Mouse (Mus musculus): ENCODE measurements around the gene Agbl2. TPM values are rescaled to one million over a fixed set of nuclear protein-coding genes. Genes with fewer than 3 reads are reported as not detected.
"Not testable (repeated sequence)": the region's sequence is repeated elsewhere in the genome, so short reads cannot be mapped to it uniquely, and the experiment has no call there.

Gene Agbl2
- polyA plus RNA-seq, 1 experiment from 2014 or later, result 0.62 TPM

DNA sequence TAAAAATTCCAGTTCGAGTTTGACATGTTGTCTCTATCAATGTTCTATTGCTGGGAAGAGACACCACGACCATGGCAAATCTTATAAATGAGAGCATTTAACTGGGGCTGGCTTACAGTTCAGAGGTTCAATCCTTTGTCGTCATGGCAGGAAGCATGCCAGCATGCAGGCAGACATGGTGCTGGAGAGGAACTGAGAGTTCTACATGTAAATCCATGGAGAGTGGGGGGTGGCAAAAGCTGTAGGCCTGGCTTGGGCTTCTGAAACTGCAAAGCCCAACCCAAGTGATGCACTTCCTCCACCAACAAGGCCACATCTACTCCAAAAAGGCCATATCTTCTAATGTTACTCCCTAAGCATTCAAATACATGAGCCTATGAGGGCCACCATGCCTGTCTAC, 38.4 kb downstream of the Agbl2 start:
- no peak for ATAC-seq (replicated peaks)
- no peaks in the 10 kb centered on the region for H3K4me1 ChIP-seq
- H3K27ac ChIP-seq, result no peak overlapping the region
- 80% methylated on average over 3 of the region's 3 CpGs for WGBS
- no peaks in the 10 kb centered on the region for H3K9me3 ChIP-seq
- H3K27me3 ChIP-seq (replicated peaks), result no peaks in the 10 kb centered on the region
- H3K36me3 ChIP-seq (replicated peaks), result no peaks in the 10 kb centered on the region
- H3K4me3 ChIP-seq, result no peak overlapping the region
- no peak overlapping the region for H3K9ac ChIP-seq
- H3K4me2 ChIP-seq, result no peak overlapping the region

DNA sequence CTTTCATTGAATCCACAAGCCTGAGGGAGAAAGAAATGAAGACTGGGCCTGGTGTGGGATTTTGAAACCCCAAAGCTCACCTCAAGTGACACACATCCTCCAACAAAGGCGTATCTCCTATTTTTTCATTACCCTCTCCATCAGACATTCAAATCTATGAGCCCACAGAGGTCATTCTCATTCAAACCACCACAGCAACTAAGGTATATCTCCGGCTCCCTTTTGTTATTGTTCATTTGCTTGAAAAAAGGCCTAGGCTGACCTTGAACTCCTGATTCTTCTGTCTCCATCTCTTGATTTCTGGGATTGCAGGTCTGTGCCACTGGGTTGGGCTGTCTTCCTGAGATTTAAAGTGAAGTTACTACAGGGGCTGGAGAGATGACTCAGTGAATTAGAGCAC, 40.5 kb downstream of the Agbl2 start:
- ATAC-seq (replicated peaks), result no peak
- 89% methylated on average over 2 of the region's 2 CpGs for WGBS
- no peak overlapping the region for H3K4me2 ChIP-seq
- no peaks in the 10 kb centered on the region for H3K27me3 ChIP-seq (replicated peaks)
- no peaks in the 10 kb centered on the region for H3K36me3 ChIP-seq (replicated peaks)
- H3K4me3 ChIP-seq, result no peak overlapping the region
- no peaks in the 10 kb centered on the region for H3K4me1 ChIP-seq
- H3K27ac ChIP-seq, result no peak overlapping the region
- no peaks in the 10 kb centered on the region for H3K9me3 ChIP-seq
- no peak overlapping the region for H3K9ac ChIP-seq

DNA sequence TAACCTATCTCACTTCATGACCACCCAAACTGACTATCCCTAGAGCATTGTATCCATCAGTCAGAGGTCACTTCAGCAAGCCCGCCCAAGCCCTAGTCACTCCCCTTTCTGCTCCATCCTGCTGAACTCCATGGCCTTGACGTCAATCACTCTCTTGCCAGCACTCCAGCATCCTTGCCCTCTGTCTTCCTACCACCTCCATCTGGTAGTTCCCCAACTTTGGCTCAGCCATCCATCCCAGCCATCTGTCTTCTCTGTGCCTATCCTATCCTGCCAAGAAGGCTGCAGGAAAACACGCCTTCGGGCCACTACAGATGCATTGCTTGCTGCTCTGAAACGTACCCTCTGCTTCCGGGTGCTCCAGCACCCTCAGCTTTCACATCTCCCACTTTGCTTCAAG, 41.3 kb downstream of the Agbl2 start:
- ATAC-seq (replicated peaks), result no peak
- H3K4me3 ChIP-seq, result no peak overlapping the region
- no peak overlapping the region for H3K4me2 ChIP-seq
- WGBS, result 93% methylated on average over 6 of the region's 6 CpGs
- H3K27ac ChIP-seq, result no peak overlapping the region
- H3K9ac ChIP-seq, result no peak overlapping the region
- H3K27me3 ChIP-seq (replicated peaks), result no peaks in the 10 kb centered on the region
- H3K9me3 ChIP-seq, result no peaks in the 10 kb centered on the region
- no peaks in the 10 kb centered on the region for H3K4me1 ChIP-seq
- no peaks in the 10 kb centered on the region for H3K36me3 ChIP-seq (replicated peaks)

DNA sequence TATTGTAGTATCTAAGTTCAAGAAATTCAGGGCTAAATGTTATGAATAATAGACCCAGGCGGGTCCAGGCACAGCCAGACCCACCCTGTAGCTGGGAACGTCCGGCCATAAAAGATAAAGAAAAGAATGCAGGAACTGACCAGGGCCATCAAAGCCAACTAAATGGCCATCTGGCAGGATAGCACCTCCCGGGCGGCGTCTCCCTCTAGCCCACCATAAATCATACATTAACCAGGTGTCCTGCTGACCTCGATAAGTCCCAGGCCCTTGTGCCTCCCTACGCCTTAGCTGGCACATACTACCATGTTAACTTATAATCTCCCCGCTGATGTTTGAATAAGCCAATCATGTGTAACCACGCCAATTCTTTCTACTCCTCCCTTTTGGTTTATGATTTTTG, 42.0 kb downstream of the Agbl2 start:
- H3K9ac ChIP-seq; H3K4me2 ChIP-seq; H3K27me3 ChIP-seq (replicated peaks); H3K4me1 ChIP-seq; H3K27ac ChIP-seq; H3K4me3 ChIP-seq; H3K36me3 ChIP-seq (replicated peaks); ATAC-seq (replicated peaks); H3K9me3 ChIP-seq: not testable (repeated sequence)
- 91% methylated on average over 10 of the region's 10 CpGs for WGBS

DNA sequence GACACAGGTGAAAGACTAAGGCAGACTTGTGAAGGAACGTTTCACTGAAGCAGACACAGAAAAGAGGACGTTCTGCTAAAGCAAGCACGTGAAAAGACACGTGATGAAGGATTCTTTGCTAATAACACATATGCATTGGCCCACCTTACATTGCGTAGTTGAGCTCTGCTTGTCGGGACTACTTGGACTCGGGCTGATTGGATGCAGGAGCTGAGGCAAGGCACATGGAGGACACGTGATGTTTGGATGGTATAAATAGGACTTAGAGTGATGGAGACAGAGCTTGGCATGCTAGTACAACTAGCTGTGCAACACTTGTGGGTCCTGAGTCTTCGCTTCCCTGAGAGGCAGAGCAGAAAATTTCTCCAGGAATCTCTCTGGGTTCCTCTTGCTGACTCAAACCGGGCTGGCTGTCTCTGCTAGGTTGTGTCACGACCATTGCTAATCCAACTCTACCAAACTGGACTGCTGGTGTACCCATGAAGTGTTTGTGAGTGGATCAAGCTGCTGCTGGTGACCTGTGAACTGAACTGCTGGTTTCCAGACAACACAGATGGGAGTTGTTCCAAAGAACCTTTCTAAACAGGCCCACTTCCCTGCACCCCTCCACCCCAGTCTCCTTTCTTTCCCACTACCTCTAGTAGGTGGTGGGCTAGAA, 43.1 kb downstream of the Agbl2 start:
- WGBS, result 85% methylated on average over 11 of the region's 11 CpGs
- no peaks in the 10 kb centered on the region for H3K9me3 ChIP-seq

DNA sequence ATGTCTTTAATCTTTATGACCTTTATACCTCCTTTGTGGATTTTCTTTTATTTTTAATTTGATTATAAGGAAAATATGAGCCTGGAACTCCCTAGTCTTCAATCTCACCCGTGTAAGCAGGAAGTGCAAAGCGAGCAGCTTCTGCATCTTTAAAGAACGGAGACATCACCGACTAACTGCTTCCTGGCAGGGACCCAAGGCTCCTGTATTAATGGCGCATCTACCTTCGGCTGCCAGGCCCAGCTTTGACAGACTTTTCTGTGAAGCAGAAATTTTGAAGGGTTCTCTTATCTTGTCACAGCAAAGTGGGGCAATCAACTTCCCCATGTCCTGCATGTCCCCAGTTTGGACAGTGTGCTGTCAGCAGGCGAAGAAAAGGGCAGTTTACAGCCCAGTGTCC, 46.2 kb downstream of the Agbl2 start:
- 78% methylated on average over 7 of the region's 7 CpGs for WGBS
- no peak overlapping the region for H3K9ac ChIP-seq
- no peaks in the 10 kb centered on the region for H3K27me3 ChIP-seq (replicated peaks)
- H3K9me3 ChIP-seq, result no peaks in the 10 kb centered on the region
- no peak overlapping the region for H3K4me3 ChIP-seq
- no peak for ATAC-seq (replicated peaks)
- no peak overlapping the region for H3K4me2 ChIP-seq
- H3K27ac ChIP-seq, result no peak overlapping the region
- H3K4me1 ChIP-seq, result no peaks in the 10 kb centered on the region
- no peaks in the 10 kb centered on the region for H3K36me3 ChIP-seq (replicated peaks)

More for the DNA sequence above, 43.1 kb downstream of the Agbl2 start:
- H3K36me3 ChIP-seq (replicated peaks), result no peaks in the 10 kb centered on the region
- no peaks in the 10 kb centered on the region for H3K27me3 ChIP-seq (replicated peaks)
- H3K4me2 ChIP-seq, result no peak overlapping the region
- no peak for ATAC-seq (replicated peaks)
- H3K4me1 ChIP-seq, result no peaks in the 10 kb centered on the region
- H3K27ac ChIP-seq, result no peak overlapping the region
- H3K4me3 ChIP-seq, result no peak overlapping the region
- no peak overlapping the region for H3K9ac ChIP-seq

DNA sequence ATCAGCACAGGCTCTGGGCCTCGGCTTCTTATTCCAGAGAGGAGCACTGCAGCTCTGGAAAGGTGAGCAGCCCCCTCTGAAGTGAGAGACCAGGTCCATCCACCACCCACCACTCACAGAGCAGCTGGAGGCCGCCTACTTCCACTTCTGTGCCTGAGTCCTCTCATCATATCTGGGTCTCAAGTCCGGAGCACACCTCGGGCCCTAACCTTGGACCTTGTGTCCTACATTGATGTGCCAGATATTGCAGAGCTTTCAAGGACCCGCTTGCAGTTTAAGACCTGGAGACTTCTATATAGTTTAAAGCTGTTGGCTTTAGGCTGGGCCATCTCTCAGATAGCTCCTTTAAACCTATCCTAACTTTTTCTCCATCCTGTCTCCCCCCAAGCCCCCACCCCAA, 51.0 kb downstream of the Agbl2 start:
- ATAC-seq (replicated peaks), result no peak
- 82% methylated on average over 5 of the region's 5 CpGs for WGBS

DNA sequence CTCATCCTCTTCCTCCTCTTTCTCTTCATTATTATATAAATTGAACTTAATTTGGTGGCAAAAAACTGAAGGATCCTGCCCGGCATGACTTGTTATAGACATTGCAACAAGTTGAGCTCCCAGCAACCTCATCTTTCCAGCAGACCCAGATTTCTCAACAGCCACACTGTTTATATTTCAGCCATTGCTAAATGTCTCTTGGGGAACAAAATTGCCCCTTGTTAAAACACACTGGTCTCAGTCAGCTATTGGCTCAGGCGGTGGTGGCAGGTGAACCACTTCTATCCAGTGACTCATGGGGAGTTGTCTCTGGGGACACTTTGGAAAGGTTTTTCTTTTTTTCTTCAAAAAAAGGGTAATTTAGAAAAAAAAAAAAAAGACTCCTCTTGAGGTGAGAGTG, 56.1 kb downstream of the Agbl2 start:
- Histone ChIP-seq H3K9me3 (no peaks in the 10 kb centered on the region), H3K9ac (no peak overlapping the region), H3K27me3 (replicated peaks) (no peaks in the 10 kb centered on the region), H3K36me3 (replicated peaks) (no peaks in the 10 kb centered on the region), H3K4me1 (no peaks in the 10 kb centered on the region), H3K4me2 (no peak overlapping the region), H3K27ac (no peak overlapping the region), H3K4me3 (no peak overlapping the region)
- ATAC-seq (replicated peaks), result no peak
- 84% methylated on average over 2 of the region's 2 CpGs for WGBS

More for the DNA sequence above, 51.0 kb downstream of the Agbl2 start:
- Histone ChIP-seq H3K4me3 (no peak overlapping the region), H3K9ac (no peak overlapping the region), H3K27me3 (replicated peaks) (no peaks in the 10 kb centered on the region), H3K9me3 (no peaks in the 10 kb centered on the region), H3K4me2 (no peak overlapping the region), H3K4me1 (no peaks in the 10 kb centered on the region), H3K27ac (no peak overlapping the region), H3K36me3 (replicated peaks) (no peaks in the 10 kb centered on the region)

DNA sequence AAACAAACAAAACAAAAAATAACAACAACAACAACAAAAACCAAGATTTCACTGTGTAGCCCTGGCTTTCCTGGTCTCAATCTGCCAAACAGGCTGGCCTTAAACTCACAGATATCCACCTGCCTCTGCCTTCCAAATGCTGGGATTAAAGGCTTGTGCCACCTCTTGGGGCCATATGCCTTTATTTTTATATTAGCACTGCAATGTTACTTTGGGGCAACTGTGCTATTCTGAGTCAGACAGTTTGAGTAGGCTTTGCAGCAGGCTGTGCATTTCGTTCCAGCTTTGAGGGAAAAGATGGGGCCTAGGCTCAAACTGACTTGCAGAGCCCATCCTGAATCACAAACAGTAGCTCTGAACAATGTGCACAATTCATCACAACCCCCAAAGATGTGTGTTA, 61.1 kb downstream of the Agbl2 start:
- Histone ChIP-seq H3K27ac (no peak overlapping the region), H3K4me3 (no peak overlapping the region), H3K4me1 (peaks cover 13% of the 10 kb centered on the region), H3K9ac (no peak overlapping the region), H3K9me3 (no peaks in the 10 kb centered on the region), H3K4me2 (no peak overlapping the region), H3K36me3 (replicated peaks) (no peaks in the 10 kb centered on the region), H3K27me3 (replicated peaks) (0 out of 2 replicates have a peak, but pooled peaks cover 2% of the 10 kb centered on the region)
- ATAC-seq (replicated peaks), result no peak
- WGBS, result 69% methylated on average over 1 of the region's 1 CpGs

DNA sequence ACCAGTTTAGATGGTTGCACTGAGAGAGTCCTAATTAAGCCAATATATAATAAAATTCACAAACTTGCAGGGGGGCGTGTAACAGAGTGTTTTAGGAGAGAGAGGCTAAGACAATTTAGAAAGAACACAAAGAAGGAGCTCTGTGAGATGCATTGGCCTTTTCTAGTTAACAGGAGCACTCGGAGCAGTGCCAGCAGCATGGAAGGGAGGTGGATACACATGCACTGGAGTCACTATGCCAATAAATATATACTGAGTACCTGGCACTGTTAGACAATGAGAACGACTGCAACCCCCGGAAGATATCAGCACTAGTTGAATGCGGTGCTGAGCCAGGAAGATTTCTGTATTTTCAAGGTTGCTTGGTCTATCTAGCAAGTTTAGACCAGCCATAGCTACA, 61.7 kb downstream of the Agbl2 start:
- WGBS, result 77% methylated on average over 5 of the region's 5 CpGs

DNA sequence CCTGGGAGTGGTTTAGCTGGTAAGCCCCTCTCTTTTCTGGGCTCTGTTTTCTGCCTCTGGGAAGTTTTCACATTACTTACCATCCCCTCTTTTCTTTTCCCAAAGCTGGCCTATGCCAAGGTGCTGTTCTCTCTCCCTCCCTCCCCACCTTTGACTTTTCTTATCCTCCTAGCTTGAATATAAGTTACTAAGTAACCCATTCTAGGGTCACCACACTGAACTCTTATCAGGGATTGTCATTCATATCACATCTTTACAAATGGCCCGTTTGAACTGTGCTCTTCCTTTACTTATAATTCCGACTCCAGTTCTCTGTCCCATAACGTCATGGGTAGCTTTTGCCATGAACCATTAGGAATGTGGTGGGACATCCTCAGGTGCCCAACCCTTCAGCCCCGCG, 62.7 kb downstream of the Agbl2 start:
- 88% methylated on average over 5 of the region's 5 CpGs for WGBS
- peaks cover 23% of the 10 kb centered on the region for H3K4me1 ChIP-seq
- no peak overlapping the region for H3K9ac ChIP-seq
- 0 out of 2 replicates have a peak, but pooled peaks cover 2% of the 10 kb centered on the region for H3K27me3 ChIP-seq (replicated peaks)
- ATAC-seq (replicated peaks), result no peak
- no peak overlapping the region for H3K27ac ChIP-seq
- H3K9me3 ChIP-seq, result no peaks in the 10 kb centered on the region
- no peak overlapping the region for H3K4me3 ChIP-seq
- no peak overlapping the region for H3K4me2 ChIP-seq
- H3K36me3 ChIP-seq (replicated peaks), result no peaks in the 10 kb centered on the region

More for the DNA sequence above, 61.7 kb downstream of the Agbl2 start:
- Histone ChIP-seq H3K9me3 (no peaks in the 10 kb centered on the region), H3K27me3 (replicated peaks) (0 out of 2 replicates have a peak, but pooled peaks cover 2% of the 10 kb centered on the region), H3K27ac (no peak overlapping the region), H3K4me2 (no peak overlapping the region), H3K4me1 (peaks cover 19% of the 10 kb centered on the region), H3K4me3 (no peak overlapping the region), H3K36me3 (replicated peaks) (no peaks in the 10 kb centered on the region), H3K9ac (no peak overlapping the region)
- no peak for ATAC-seq (replicated peaks)

DNA sequence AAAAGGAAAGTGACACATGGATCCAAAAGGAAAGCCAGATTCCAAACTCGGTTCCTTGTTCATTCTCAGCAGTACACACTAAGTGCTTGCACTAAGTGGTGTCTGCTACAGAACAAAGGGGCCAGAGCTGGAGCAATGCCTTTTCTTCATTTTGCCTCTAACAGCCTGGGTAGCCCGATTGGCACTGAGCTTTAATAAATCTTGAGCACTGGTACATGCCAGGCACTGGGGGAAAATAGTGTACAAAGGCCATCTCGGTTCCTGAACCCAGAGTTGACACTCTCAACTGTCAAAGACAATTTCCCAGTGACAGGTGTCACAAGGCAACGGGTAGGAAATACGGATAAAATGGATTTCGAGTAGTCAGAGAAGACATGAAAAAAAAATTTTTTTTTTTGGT, 63.6 kb downstream of the Agbl2 start:
- Histone ChIP-seq H3K9ac (peak overlapping the region; percentile 55), H3K4me2 (peak overlapping the region; percentile 66), H3K27ac (peak overlapping the region; percentile 92), H3K4me3 (peak overlapping the region; percentile 89), H3K27me3 (replicated peaks) (0 out of 2 replicates have a peak, but pooled peaks cover 2% of the 10 kb centered on the region), H3K4me1 (peaks cover 33% of the 10 kb centered on the region), H3K9me3 (no peaks in the 10 kb centered on the region), H3K36me3 (replicated peaks) (peaks cover 8% of the 10 kb centered on the region)
- 45% methylated on average over 6 of the region's 6 CpGs for WGBS
- peak; percentile 3; the same call in 1 of the 2 replicates for ATAC-seq (replicated peaks)

DNA sequence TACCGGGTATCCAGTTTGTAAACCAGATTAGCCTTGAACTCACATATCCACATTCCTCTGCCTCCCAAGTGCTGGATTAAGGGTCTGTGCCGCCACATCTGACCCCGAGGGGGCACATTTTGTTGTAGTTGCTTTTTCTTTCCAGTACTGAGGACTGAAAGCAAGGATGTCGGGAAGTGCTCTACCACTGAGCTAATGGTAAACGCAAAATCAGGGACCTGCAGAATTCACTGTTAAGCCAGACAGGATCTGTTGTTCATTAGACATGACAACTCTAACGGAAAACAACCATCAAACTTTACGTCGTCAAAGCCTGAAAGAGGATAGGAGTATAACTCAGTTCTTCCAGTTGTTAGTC, 64.0 kb downstream of the Agbl2 start:
- Histone ChIP-seq H3K9me3 (no peaks in the 10 kb centered on the region), H3K4me1 (peaks cover 34% of the 10 kb centered on the region), H3K27ac (peak overlapping the region; percentile 92), H3K27me3 (replicated peaks) (0 out of 2 replicates have a peak, but pooled peaks cover 2% of the 10 kb centered on the region), H3K4me3 (peak overlapping the region; percentile 89), H3K36me3 (replicated peaks) (peaks cover 12% of the 10 kb centered on the region), H3K4me2 (peak overlapping the region; percentile 66), H3K9ac (peak overlapping the region; percentile 55)
- peak; percentile 76 for ATAC-seq (replicated peaks)
- under 1% methylated on average over 8 of the region's 8 CpGs for WGBS
